Mouse (Mus musculus) cerebellum, postnatal 4 days (tissue): ENCODE measurements around the gene Socs2.
A peak's percentile ranks its signal among the peaks of the same experiment; 100 is the strongest.

ENCODE experiments used
- DNase-seq, 2 experiments: peaks; one replicate each; pipeline ENCODE4 v3.0.0; 2022; ENCODE audit warnings: low spot score in 2 of 2, mixed read lengths in 1 of 2

Socs2 gene

GRCm38 (mm10) chr10:95420284-95420683 is 3.3 kb upstream of the Socs2 start:
- DNase-seq = no peak

GRCm38 (mm10) chr10:95419726-95420125 is 2.7 kb upstream of the Socs2 start:
- DNase-seq = no peak

- DNase-seq = no peak
Measured at GRCm38 (mm10) chr10:95418631-95419030, 1.7 kb upstream of the Socs2 start.

- peak; percentile 62 to 77 for DNase-seq
Measured at GRCm38 (mm10) chr10:95417496-95418236, 686 bp upstream of the Socs2 start.

GRCm38 (mm10) chr10:95416361-95416684 is 657 bp downstream of the Socs2 start:
- DNase-seq = peak; percentile 24 to 29

- peak; percentile 44 to 55 for DNase-seq
Measured at GRCm38 (mm10) chr10:95415533-95416360, 1.2 kb downstream of the Socs2 start.

GRCm38 (mm10) chr10:95415159-95415532 is 1.8 kb downstream of the Socs2 start:
- DNase-seq = peak in 1 of 2 experiments; percentile 11

- DNase-seq = peak in 1 of 2 experiments; percentile 47
Measured at GRCm38 (mm10) chr10:95414316-95415158, 2.4 kb downstream of the Socs2 start.

GRCm38 (mm10) chr10:95411139-95411538 is 5.8 kb downstream of the Socs2 start:
- no peak for DNase-seq

- DNase-seq = no peak
Measured at GRCm38 (mm10) chr10:95410709-95411108, 6.3 kb downstream of the Socs2 start.

GRCm38 (mm10) chr10:95410209-95410608 is 6.8 kb downstream of the Socs2 start:
- DNase-seq = no peak

- no peak for DNase-seq
Measured at GRCm38 (mm10) chr10:95409149-95409548, 7.8 kb downstream of the Socs2 start.

- DNase-seq = no peak
Measured at GRCm38 (mm10) chr10:95408487-95408886, 8.5 kb downstream of the Socs2 start.

GRCm38 (mm10) chr10:95407541-95408160 is 9.3 kb downstream of the Socs2 start:
- no peak for DNase-seq

GRCm38 (mm10) chr10:95404774-95405173 is 12.2 kb downstream of the Socs2 start:
- no peak for DNase-seq

GRCm38 (mm10) chr10:95399689-95400354 is 17.2 kb downstream of the Socs2 start:
- no peak for DNase-seq

GRCm38 (mm10) chr10:95398489-95398888 is 18.5 kb downstream of the Socs2 start:
- DNase-seq = peak in 1 of 2 experiments; percentile 13

GRCm38 (mm10) chr10:95397191-95397835 is 19.7 kb downstream of the Socs2 start:
- no peak for DNase-seq

GRCm38 (mm10) chr10:95396356-95396755 is 20.6 kb downstream of the Socs2 start:
- no peak for DNase-seq
